Mouse (Mus musculus): ENCODE measurements at regions not wholly inside any gene's neighbourhood (a gene's known extent, or its start where the extent isn't known, plus 50 kb on each side); places are given as distances from the start of the nearest gene placed in this dataset.
A peak's percentile ranks its signal among the peaks of the same experiment; 100 is the strongest.

- no peak for DNase-seq
Measured at GRCm38 (mm10) chr7:68686396-68687139, 62.5 kb downstream of the Arrdc4 start.

GRCm38 (mm10) chr7:68682929-68683643 is 66.0 kb downstream of the Arrdc4 start:
- no peak for DNase-seq

GRCm38 (mm10) chr7:68682318-68682728 is 66.7 kb downstream of the Arrdc4 start:
- peak; percentile 47 for DNase-seq

GRCm38 (mm10) chr7:68679770-68680169 is 69.3 kb downstream of the Arrdc4 start:
- DNase-seq, result no peak

- no peak for DNase-seq
Measured at GRCm38 (mm10) chr7:68667790-68668732, 81.0 kb downstream of the Arrdc4 start.

GRCm38 (mm10) chr7:68667215-68667614 is 81.8 kb downstream of the Arrdc4 start:
- peak; percentile 25 for DNase-seq

- DNase-seq, result no peak
Measured at GRCm38 (mm10) chr7:68656354-68656753, 92.7 kb downstream of the Arrdc4 start.

- no peak for DNase-seq
Measured at GRCm38 (mm10) chr7:68653534-68653933, 95.5 kb downstream of the Arrdc4 start.

- DNase-seq, result peak; percentile 27
Measured at GRCm38 (mm10) chr7:68651418-68651817, 97.6 kb downstream of the Arrdc4 start.

- no peak for DNase-seq
Measured at GRCm38 (mm10) chr7:68637556-68638215, 111.4 kb downstream of the Arrdc4 start.

- DNase-seq, result no peak
Measured at GRCm38 (mm10) chr7:68621080-68621479, 128.0 kb downstream of the Arrdc4 start.

- DNase-seq, result no peak
Measured at GRCm38 (mm10) chr7:68610499-68610898, 138.5 kb downstream of the Arrdc4 start.

GRCm38 (mm10) chr7:68607170-68607569 is 141.9 kb downstream of the Arrdc4 start:
- no peak for DNase-seq

- no peak for DNase-seq
Measured at GRCm38 (mm10) chr7:68606278-68606677, 142.8 kb downstream of the Arrdc4 start.

- no peak for DNase-seq
Measured at GRCm38 (mm10) chr7:68603711-68604110, 145.3 kb downstream of the Arrdc4 start.

GRCm38 (mm10) chr7:68602003-68602402 is 147.0 kb downstream of the Arrdc4 start:
- DNase-seq, result peak; percentile 25

- DNase-seq, result no peak
Measured at GRCm38 (mm10) chr7:68594017-68594386, 155.0 kb downstream of the Arrdc4 start.

- no peak for DNase-seq
Measured at GRCm38 (mm10) chr7:68593344-68594016, 155.6 kb downstream of the Arrdc4 start.

- DNase-seq, result no peak
Measured at GRCm38 (mm10) chr7:68582540-68583325, 166.3 kb downstream of the Arrdc4 start.

- peak; percentile 59 for DNase-seq
Measured at GRCm38 (mm10) chr7:68580650-68581049, 168.4 kb downstream of the Arrdc4 start.

GRCm38 (mm10) chr7:68579666-68580065 is 169.4 kb downstream of the Arrdc4 start:
- peak; percentile 91 for DNase-seq

Data from lung, postnatal 10 days (tissue).